Mouse (Mus musculus) layer of hippocampus, postnatal 25 days (tissue): ENCODE data around the gene Bdkrb1. TPM values are rescaled to one million over a fixed set of nuclear protein-coding genes. Genes with fewer than 3 reads are reported as not detected.

Experiments
- DNase-seq, 2 experiments: peaks; one replicate each; pipeline ENCODE4 v3.0.0; 2022; ENCODE audit warnings: mixed read lengths in 2 of 2, low spot score in 1 of 2; ENCODE audit errors: extremely low spot score in 1 of 2
- total RNA-seq, 2 experiments: library from RNA; stranded (reverse); gene quantifications; 2 replicates each; pipeline ENCODE4 v1.2.3; 2021

The Bdkrb1 gene
- total RNA-seq, 2 experiments from 2014 or later, result 0.35 TPM; not detected in 1

DNA sequence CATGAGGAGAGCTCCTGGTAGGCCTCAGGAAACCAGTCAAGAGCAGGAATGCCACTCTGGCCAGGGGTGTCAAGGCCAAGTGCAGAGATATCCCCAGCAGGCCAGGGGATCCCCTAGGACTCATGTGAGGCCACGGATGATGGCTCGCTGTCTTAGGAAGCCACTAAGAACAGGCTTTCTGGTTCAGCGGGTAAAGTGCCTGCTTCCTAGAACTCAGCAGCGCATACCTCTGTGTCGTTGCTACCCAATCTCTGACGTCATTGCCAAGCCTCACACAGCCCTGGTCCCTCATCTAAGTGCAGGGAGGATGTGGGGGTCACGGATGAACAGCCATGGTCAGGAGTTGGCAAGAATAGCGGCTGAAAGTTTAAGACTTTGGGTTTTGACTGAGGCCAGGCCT, 5.8 kb upstream of the Bdkrb1 start:
- no peak for DNase-seq

DNA sequence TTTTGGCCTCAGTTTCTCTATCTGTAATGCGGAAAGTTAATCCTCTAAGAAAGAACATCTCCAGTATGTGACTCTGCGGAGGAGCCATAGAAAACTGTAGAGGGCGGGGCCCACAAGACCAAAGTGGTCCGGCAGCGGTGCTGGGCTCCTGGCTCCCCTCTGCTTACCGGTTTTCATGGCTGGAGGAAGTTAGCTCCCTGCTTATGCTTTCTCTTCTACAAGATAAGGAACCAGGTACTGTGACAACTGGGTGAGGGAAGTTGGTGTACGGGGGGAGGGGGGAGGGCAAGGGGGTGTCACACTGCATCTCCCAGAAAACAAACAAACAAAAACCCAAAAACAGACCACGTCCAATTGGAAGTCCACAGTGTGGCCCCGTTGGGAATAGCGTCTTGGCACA, 4.4 kb upstream of the Bdkrb1 start:
- DNase-seq, result no peak

DNA sequence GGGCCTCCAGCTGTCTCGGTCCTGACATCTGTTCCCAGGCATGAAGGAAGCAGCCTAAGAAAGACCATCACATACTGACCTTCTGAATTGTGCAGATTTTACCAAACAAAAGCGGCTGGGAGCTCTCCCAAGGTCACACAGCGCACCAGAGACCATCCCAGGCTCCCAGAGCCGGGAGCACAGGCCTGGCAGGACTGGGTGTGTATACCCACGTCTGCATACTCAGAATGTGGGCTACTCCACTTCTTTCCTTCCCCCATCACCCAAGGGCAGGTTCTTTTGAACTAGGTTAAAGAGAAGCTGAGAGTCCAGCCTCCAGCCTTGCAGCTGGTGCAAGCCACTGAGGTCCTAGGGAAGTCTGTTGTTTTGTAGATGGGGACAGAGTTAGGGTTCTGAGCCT, 3.8 kb upstream of the Bdkrb1 start:
- no peak for DNase-seq

DNA sequence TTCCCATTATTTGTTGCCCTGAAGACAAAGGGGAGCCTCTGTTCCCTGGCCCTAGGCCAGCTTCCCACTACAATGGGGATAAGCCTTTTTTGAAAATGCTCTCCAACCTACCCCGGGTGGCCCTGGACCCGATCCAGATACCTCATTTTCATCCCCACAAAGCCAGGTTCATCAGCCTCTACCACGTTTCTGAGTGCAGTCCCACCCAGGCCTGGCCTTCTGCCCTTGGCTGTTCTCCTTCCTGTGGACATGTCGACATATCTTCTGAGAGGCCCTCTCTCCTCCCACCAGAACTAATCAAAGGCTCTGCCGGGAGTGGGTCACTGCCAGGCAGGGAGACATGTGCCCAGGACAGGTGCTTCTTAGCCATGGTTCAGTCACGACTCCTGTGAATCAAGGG, 1.3 kb upstream of the Bdkrb1 start:
- DNase-seq, result no peak

DNA sequence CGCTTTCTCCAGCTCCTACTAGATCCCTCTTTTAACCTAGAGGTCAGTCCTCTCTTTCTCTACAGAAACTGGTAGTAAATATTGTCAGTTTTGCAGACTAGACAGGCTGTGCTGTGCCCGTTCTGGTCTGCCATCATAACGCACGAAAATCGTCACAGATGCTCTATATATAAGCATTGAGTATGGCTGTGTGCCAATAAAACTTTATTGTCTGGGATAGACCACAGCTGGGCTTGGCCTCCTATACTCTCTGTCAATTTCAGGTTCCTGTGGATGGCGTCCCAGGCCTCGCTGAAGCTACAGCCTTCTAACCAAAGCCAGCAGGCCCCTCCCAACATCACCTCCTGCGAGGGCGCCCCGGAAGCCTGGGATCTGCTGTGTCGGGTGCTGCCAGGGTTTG, 1.0 kb downstream of the Bdkrb1 start:
- no peak for DNase-seq

DNA sequence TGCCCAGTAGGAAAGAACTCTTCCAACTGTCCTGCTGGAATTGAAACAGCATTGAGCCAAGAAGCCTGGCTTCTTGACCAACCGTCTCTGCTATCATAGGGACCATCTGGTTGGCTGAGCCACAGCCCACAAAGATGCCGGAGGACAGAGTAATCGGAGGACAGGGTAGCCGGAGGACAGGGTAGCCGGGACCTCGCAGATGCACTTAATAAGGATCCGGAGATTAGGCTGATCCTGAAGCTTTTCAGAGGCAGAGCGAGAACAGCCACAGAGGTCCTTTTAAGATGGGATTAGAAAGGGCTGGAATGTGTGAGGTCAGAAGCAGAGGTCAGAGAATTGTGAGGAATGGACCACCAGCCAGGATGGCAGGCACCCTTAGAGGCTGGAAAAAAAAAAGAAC, 2.3 kb downstream of the Bdkrb1 start:
- no peak for DNase-seq

- no peak for DNase-seq
Observed at GRCm38 (mm10) chr12:105606881-105607280, 4.0 kb downstream of the Bdkrb1 start.

- no peak for DNase-seq
Observed at GRCm38 (mm10) chr12:105611045-105611444, 8.2 kb downstream of the Bdkrb1 start.

DNA sequence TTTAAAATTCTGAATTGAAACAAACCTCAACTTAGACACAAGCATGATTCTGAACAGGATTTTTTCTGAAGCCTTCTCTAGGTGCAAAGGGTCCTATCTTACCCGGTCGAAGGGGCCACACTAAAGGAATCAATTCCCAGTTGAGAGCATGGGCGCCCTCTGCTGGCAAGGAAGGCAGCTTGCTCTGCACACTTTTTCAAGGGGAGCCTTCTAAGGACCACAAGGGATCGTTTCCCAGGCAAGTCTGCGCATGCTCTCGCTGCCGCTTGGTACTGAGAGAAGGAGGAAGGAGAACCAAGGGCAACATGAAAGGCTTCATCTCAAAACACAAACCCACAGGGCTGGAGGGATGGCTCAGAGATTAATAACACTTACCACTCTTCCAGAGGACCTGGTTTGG, 8.9 kb downstream of the Bdkrb1 start:
- peak; percentile 48 to 82 for DNase-seq

DNA sequence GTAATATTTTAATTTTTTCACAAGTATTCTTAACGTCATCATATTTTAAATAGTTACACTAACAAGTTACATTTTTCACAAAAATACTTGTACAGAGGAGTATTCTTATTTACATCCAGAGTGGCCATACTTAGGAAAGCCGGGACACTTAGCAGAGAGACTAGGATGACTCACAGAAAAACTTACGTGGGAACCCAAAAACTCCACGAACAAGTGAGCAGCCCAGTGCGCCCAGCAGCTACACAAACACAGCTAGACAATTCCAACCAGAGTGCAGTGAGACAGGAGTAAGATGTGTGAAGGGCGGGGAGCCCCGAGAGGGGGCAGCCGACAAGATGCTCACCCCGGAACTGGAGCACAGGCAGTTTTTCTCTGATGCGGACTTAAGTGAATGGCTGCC, 10.7 kb downstream of the Bdkrb1 start:
- no peak for DNase-seq

GRCm38 (mm10) chr12:105622048-105622447, 19.2 kb downstream of the Bdkrb1 start:
- DNase-seq, result no peak

GRCm38 (mm10) chr12:105622981-105623539, 20.2 kb downstream of the Bdkrb1 start:
- DNase-seq, result no peak

- peak in 1 of 2 experiments; percentile 38 for DNase-seq
Observed at GRCm38 (mm10) chr12:105625798-105626197, 22.9 kb downstream of the Bdkrb1 start.

DNA sequence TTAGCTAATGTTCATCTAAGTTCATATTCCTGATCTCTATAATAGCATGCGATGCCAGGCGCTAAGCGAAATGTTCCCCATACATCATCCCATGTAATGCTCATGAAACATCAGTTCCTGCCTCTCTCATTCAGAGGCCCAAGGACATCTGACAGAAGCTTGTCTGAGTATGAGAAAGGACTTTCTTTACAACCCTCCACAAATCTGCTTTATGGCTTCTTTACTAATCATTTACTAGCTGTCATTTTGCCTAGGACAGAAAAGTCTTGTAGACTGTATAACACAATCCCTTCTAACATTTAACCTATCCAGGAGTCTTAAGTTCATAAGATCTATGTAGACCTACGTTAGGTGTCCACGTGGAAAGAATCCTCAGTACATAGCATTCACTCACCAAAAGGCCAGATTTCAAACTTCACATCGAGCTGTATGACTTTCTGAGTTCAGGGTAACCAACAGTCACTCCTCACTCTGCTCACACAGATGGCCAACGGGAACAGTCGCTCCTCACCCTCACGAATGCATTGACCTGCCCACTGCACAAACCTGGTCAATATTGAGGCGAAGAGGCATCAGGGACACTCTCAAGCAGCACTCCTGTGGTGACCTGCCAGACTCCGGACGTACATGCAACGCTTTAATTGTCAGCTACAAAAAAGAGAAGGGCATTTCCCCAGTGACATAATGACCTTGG, 31.6 kb downstream of the Bdkrb1 start:
- DNase-seq, result no peak

GRCm38 (mm10) chr12:105636551-105636950, 33.7 kb downstream of the Bdkrb1 start:
- no peak for DNase-seq

DNA sequence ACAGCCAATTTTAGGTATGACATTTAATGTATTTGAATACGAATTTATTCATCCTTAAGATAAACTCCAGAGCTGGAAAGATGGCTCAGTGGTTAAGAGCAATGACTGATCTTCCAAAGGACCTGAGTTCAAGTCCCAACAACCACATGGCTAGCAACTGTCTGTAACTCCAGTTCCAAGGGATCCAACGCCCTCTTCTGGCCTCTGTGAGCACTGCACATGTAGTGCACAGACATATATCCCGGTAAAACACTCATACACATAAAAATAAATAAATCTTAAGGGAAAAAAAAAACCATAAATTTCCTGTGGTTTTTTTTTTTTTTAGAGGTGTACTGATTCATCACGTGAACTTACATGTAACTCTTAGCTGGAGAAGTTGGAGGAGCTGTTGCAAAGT, 34.7 kb downstream of the Bdkrb1 start:
- DNase-seq, result no peak

GRCm38 (mm10) chr12:105642770-105643321, 40.0 kb downstream of the Bdkrb1 start:
- no peak for DNase-seq

Other genes starting within 250 kb of the Bdkrb1 start
- 100 to 1,000 TPM; 122 to 131 TPM for gene D430019H16Rik, start 149.2 kb upstream of the Bdkrb1 start, total RNA-seq
- under 1 TPM; 0.31 to 0.44 TPM for gene Bdkrb2, start 39.9 kb upstream of the Bdkrb1 start, total RNA-seq
- gene Gskip, start 81.7 kb downstream of the Bdkrb1 start, total RNA-seq, result 10 to 100 TPM; 23.3 to 27.1 TPM
- gene Atg2b, start 82.1 kb downstream of the Bdkrb1 start, total RNA-seq, result 10 to 100 TPM; 41.3 to 42.4 TPM
- gene Ak7, start 102.9 kb downstream of the Bdkrb1 start, total RNA-seq, result 1 to 10 TPM in 1 of 2 experiments, under 1 TPM in 1; 0.94 to 1.0 TPM
- gene Papola, start 181.6 kb downstream of the Bdkrb1 start, total RNA-seq, result 100 to 1,000 TPM; 143 to 152 TPM